Mouse (Mus musculus) neural tube, embryonic 11.5 days (tissue): ENCODE measurements at regions not wholly inside any gene's neighbourhood (a gene's known extent, or its start where the extent isn't known, plus 50 kb on each side); places are given as distances from the start of the nearest gene placed in this dataset.
"Not testable (repeated sequence)": the region's sequence is repeated elsewhere in the genome, so short reads cannot be mapped to it uniquely, and the experiment has no call there.

Experiments used
- ATAC-seq: fragments of 200-750 bp; cut with Nextera tagmentation; 2 replicates; pipeline ENCODE4 v1.8.0; 2017; ENCODE audit warnings: moderate number of reproducible peaks, mild to moderate bottlenecking, moderate TSS enrichment, moderate library complexity; ENCODE audit not compliant: insufficient read depth, low FRiP score, low TSS enrichment
- DNase-seq: peaks from one replicate; pipeline ENCODE4 v3.0.0-alpha.2; 2015; ENCODE audit warnings: low spot score
- H3K27ac ChIP-seq: fragments of 300-500 bp; sonication (generic); 2 replicates; pipeline ENCODE4 v1.5.1; 2014; ENCODE audit warnings: low read depth, mild to moderate bottlenecking, low read length
- H3K27me3 ChIP-seq: fragments of 300-500 bp; sonication (generic); 2 replicates; pipeline ENCODE4 v1.6.1; 2014; ENCODE audit warnings: mild to moderate bottlenecking, low read length, mixed read lengths; ENCODE audit not compliant: control insufficient read depth, insufficient read depth
- H3K36me3 ChIP-seq: fragments of 300-500 bp; sonication (generic); 2 replicates; pipeline ENCODE4 v1.6.1; 2014; ENCODE audit warnings: mild to moderate bottlenecking, low read length, moderate library complexity, mixed read lengths; ENCODE audit not compliant: control insufficient read depth, insufficient read depth
- H3K4me1 ChIP-seq: fragments of 300-500 bp; sonication (generic); 2 replicates; pipeline ENCODE4 v1.6.1; 2014; ENCODE audit warnings: low read length, mixed read lengths; ENCODE audit not compliant: control insufficient read depth, insufficient read depth
- H3K4me2 ChIP-seq: fragments of 300-500 bp; sonication (generic); 2 replicates; pipeline ENCODE4 v1.6.1; 2014; ENCODE audit warnings: low read depth, mild to moderate bottlenecking, moderate library complexity
- H3K4me3 ChIP-seq: fragments of 300-500 bp; sonication (generic); 2 replicates; pipeline ENCODE4 v1.5.1; 2014; ENCODE audit warnings: low read depth, low read length
- H3K9ac ChIP-seq: fragments of 300-500 bp; sonication (generic); 2 replicates; pipeline ENCODE4 v1.6.1; 2014; ENCODE audit warnings: mild to moderate bottlenecking, low read length
- H3K9me3 ChIP-seq: fragments of 300-500 bp; sonication (generic); 2 replicates; pipeline ENCODE4 v1.6.1; 2016; ENCODE audit warnings: low read length; ENCODE audit not compliant: control insufficient read depth
- WGBS: fragments of 180-500 bp; shearing (Covaris S2); extraction: QIAGEN DNeasy Blood & Tissue Kit; methylation state at CpG from one replicate; pipeline ENCODE4 v1.1.7; 2014; 5-methylcytosine and 5-hydroxymethylcytosine counted together

GRCm38 (mm10) chr10:113759099-113759498, 830.3 kb upstream of the Atxn7l3b start:
- H3K27ac ChIP-seq, result no peak overlapping the region
- H3K4me3 ChIP-seq, result no peak overlapping the region
- H3K27me3 ChIP-seq, result no peaks in the 10 kb centered on the region
- H3K4me1 ChIP-seq, result no peaks in the 10 kb centered on the region
- no peak overlapping the region for H3K4me2 ChIP-seq
- ATAC-seq (no peak), DNase-seq (no peak)
- no peaks in the 10 kb centered on the region for H3K9me3 ChIP-seq
- WGBS, result 86% methylated on average over 3 of the region's 3 CpGs
- H3K36me3 ChIP-seq, result no peaks in the 10 kb centered on the region
- H3K9ac ChIP-seq, result no peak overlapping the region

DNA sequence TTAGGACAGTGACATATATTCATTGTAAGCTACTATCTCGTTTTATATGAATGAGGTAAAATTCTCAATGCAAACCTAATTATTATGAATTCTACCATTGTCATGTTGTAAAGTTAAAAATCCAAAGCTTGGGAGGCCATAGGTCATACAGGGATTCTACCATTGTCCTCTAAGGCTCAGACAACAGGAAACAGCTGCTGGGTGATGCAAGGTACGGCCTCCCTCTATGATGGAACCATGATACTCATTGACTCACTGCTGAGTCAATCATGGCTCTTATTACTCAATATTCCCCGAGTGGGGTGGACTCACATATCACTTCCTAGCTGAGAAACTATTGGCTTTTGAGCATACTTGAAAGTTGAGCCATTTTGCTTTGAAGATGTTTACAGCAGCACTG, 807.4 kb upstream of the Atxn7l3b start:
- H3K36me3 ChIP-seq, result no peaks in the 10 kb centered on the region
- 75% methylated on average over 3 of the region's 3 CpGs for WGBS
- H3K9me3 ChIP-seq, result no peaks in the 10 kb centered on the region
- H3K4me1 ChIP-seq, result no peaks in the 10 kb centered on the region
- no peak overlapping the region for H3K4me3 ChIP-seq
- no peaks in the 10 kb centered on the region for H3K27me3 ChIP-seq
- DNase-seq (no peak), ATAC-seq (no peak)
- no peak overlapping the region for H3K4me2 ChIP-seq
- H3K27ac ChIP-seq, result no peak overlapping the region
- H3K9ac ChIP-seq, result no peak overlapping the region

DNA sequence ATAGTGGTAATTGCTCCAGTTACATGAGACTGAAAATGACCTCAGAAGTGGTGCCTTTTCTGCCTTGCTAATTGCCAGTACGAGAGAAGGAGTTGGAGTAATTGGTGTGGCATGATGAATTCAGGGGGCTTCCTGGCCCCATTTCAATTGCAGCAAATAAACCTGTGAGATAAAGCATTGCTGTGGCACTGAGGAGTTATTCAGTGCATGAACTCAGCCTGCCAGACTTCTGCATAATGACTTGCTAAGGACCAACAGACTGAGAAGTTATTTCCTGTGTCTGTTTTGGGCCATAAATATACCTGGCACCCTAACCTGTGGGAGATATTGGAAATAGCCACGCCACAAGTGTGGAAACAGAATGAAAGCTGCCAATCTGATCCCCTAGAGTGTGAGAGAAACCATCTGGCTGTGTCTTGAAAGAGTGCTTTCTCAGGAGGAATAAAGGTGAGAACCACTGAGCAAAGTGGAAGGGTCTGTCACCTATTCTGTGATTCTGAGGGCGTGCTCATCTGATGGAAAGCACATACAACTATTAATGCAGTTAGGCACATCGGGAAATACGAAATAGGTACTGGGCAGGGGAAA, 776.4 kb upstream of the Atxn7l3b start:
- ATAC-seq, result no peak
- no peak for DNase-seq
- Histone ChIP-seq H3K9ac (no peak overlapping the region), H3K4me1 (no peaks in the 10 kb centered on the region), H3K9me3 (no peaks in the 10 kb centered on the region), H3K4me3 (no peak overlapping the region), H3K4me2 (no peak overlapping the region), H3K36me3 (no peaks in the 10 kb centered on the region), H3K27me3 (no peaks in the 10 kb centered on the region), H3K27ac (no peak overlapping the region)
- 75% methylated on average over 5 of the region's 5 CpGs for WGBS

GRCm38 (mm10) chr10:113670636-113671035, 741.8 kb upstream of the Atxn7l3b start:
- not testable (repeated sequence) for ATAC-seq, DNase-seq, H3K4me1 ChIP-seq, H3K4me2 ChIP-seq, H3K9me3 ChIP-seq, H3K9ac ChIP-seq, H3K4me3 ChIP-seq, H3K27ac ChIP-seq, H3K36me3 ChIP-seq, H3K27me3 ChIP-seq
- 82% methylated on average over 4 of the region's 4 CpGs for WGBS

DNA sequence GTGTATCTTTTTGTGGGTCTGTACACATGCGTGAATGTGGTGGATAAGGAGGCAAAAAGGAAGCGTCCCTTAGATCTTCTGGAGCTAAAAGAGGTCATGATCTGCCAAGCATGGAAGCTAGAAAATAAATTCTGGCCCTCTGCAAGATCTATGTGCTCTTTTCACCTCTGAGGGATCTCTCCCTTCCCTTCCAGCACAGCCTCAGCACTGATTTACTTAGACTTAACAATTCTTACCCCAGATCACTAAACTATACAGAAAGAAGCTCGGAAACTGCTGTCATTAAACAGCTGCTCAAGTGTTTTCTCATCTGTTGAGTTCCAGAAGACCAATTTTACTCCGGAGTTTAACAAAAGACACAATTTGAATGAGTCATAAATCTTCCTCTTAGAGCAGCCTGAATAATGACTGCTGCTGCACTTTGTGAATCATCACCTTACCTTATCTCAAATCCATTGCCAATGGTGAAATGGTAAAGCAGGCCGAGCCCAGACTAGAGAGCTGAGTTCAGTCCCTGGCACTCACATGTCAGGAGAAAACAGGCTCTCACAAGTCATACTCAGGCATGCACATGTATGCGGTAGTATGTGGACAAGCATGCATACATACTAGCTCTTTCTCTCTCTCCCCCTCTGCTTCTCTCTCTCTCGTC, 724.1 kb upstream of the Atxn7l3b start:
- H3K9me3 ChIP-seq, result no peaks in the 10 kb centered on the region
- ATAC-seq, result 0 out of 2 replicates have a peak, but pooled peaks have one; percentile 17
- WGBS, result 40% methylated on average over 7 of the region's 7 CpGs

DNA sequence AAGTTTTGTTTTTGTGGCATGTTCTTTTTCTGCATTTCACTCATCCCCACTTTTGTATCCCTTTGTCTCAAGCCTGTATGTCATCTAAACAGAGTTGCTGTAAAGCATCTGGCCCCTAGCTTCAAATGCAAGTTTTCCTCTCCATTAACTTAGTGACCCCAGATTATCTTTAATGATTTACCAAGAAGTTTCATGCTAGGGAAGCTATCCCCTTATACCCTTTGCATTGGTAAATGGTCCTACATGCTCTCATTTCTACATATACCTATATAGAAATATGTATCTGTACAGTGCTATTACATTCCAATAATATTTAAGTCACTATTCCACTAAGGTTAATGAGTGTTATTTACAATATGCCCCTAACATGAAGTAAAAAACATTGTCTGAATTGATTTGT, 723.3 kb upstream of the Atxn7l3b start:
- no peaks in the 10 kb centered on the region for H3K9me3 ChIP-seq
- no peak overlapping the region for H3K9ac ChIP-seq
- no peak overlapping the region for H3K4me3 ChIP-seq
- no peaks in the 10 kb centered on the region for H3K4me1 ChIP-seq
- H3K36me3 ChIP-seq, result no peaks in the 10 kb centered on the region
- H3K27me3 ChIP-seq, result no peaks in the 10 kb centered on the region
- ATAC-seq (no peak), DNase-seq (no peak)
- H3K4me2 ChIP-seq, result no peak overlapping the region
- no peak overlapping the region for H3K27ac ChIP-seq

More for the DNA sequence above, 724.1 kb upstream of the Atxn7l3b start:
- Histone ChIP-seq H3K4me3 (no peak overlapping the region), H3K4me2 (no peak overlapping the region), H3K4me1 (no peaks in the 10 kb centered on the region), H3K27ac (no peak overlapping the region), H3K27me3 (no peaks in the 10 kb centered on the region), H3K36me3 (no peaks in the 10 kb centered on the region), H3K9ac (no peak overlapping the region)
- DNase-seq, result peak; percentile 10

DNA sequence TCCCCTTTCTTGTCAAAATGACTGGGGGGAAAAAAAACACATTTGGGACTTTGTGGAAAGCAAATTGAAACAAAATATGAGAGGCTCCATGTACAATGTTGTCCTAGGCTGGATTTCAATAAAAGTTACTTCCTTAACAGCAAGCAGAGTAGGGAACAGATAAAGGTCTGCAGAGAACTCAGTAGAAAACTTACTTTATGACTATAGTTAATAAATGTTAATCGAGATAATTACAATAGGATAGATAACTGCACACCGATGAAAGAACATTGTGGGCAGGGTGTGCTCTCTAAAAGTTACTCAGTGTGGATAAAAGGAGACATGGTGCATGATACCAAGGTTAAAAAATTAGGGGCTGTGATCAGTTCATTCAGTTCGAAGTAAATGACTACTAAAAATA, 691.6 kb upstream of the Atxn7l3b start:
- no peak overlapping the region for H3K4me3 ChIP-seq
- H3K36me3 ChIP-seq, result no peaks in the 10 kb centered on the region
- no peak overlapping the region for H3K27ac ChIP-seq
- H3K27me3 ChIP-seq, result no peaks in the 10 kb centered on the region
- H3K4me1 ChIP-seq, result no peaks in the 10 kb centered on the region
- ATAC-seq, result no peak
- no peak overlapping the region for H3K4me2 ChIP-seq
- DNase-seq, result no peak
- WGBS, result 87% methylated on average over 3 of the region's 3 CpGs
- H3K9ac ChIP-seq, result no peak overlapping the region
- H3K9me3 ChIP-seq, result no peaks in the 10 kb centered on the region

DNA sequence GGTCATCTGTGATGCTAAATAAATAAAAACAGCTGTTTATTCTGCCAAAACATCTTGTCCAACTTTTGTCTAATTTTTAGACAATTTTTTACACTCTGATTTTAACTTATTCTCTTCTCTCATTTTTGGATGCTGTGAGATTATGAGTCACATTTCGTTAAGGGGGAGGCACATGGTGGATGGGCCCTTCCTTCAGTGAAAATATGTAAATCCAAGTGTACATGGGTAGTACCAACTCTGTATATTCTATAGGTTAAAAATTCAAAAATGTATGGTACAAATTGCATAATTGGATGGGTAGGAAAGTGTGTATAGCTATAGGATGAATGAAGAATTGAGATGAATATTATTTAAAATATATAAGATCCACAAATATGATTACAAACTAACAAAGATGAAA, 687.1 kb upstream of the Atxn7l3b start:
- Histone ChIP-seq H3K27ac (no peak overlapping the region), H3K27me3 (no peaks in the 10 kb centered on the region), H3K4me3 (no peak overlapping the region), H3K36me3 (no peaks in the 10 kb centered on the region), H3K4me2 (no peak overlapping the region), H3K9ac (no peak overlapping the region), H3K9me3 (no peaks in the 10 kb centered on the region), H3K4me1 (no peaks in the 10 kb centered on the region)
- WGBS, result 67% methylated on average over 1 of the region's 1 CpGs
- no peak for ATAC-seq
- no peak for DNase-seq

- Histone ChIP-seq H3K27me3 (no peaks in the 10 kb centered on the region), H3K4me1 (no peaks in the 10 kb centered on the region), H3K9ac (no peak overlapping the region), H3K9me3 (no peaks in the 10 kb centered on the region), H3K36me3 (no peaks in the 10 kb centered on the region), H3K4me3 (no peak overlapping the region), H3K27ac (no peak overlapping the region), H3K4me2 (no peak overlapping the region)
- WGBS, result 68% methylated on average over 3 of the region's 3 CpGs
- DNase-seq, result no peak
- no peak for ATAC-seq
These were observed 664.6 kb upstream of the Atxn7l3b start for GRCm38 (mm10) chr10:113593436-113593835.
